Mouse (Mus musculus) brain, embryonic 14.5 days (tissue): Measurements from ENCODE around the gene Hsd11b2.

Experiments
- CTCF ChIP-seq: fragments of 200-500 bp; IDR thresholded peaks from 2 replicates; pipeline ENCODE4 v1.5.1; 2012; ENCODE audit warnings: inconsistent platforms, mild to moderate bottlenecking, moderate library complexity, borderline replicate concordance; ENCODE audit not compliant: insufficient read depth, insufficient read length; ENCODE audit errors: extremely low read depth
- POLR2A ChIP-seq: fragments of 200-500 bp; IDR thresholded peaks from 2 replicates; pipeline ENCODE4 v1.6.1; 2012; ENCODE audit warnings: mild to moderate bottlenecking, inconsistent platforms, borderline replicate concordance; ENCODE audit not compliant: poor library complexity, insufficient read depth, insufficient read length, severe bottlenecking; ENCODE audit errors: extremely low read depth

GRCm38 (mm10) chr8:105573427-105573826, 54.9 kb downstream of the Hsd11b2 start:
- TF ChIP-seq CTCF (no peak), POLR2A (no peak)
